Mouse (Mus musculus): ENCODE results near the gene Ric1. TPM values are rescaled to one million over a fixed set of nuclear protein-coding genes. Genes with fewer than 3 reads are reported as not detected.

Ric1 gene
- polyA plus RNA-seq (2015; fragmentation: Nextera tagmentation; extraction: Ambion mirVana): 5.7 and 7.0 TPM in 2 replicates

DNA sequence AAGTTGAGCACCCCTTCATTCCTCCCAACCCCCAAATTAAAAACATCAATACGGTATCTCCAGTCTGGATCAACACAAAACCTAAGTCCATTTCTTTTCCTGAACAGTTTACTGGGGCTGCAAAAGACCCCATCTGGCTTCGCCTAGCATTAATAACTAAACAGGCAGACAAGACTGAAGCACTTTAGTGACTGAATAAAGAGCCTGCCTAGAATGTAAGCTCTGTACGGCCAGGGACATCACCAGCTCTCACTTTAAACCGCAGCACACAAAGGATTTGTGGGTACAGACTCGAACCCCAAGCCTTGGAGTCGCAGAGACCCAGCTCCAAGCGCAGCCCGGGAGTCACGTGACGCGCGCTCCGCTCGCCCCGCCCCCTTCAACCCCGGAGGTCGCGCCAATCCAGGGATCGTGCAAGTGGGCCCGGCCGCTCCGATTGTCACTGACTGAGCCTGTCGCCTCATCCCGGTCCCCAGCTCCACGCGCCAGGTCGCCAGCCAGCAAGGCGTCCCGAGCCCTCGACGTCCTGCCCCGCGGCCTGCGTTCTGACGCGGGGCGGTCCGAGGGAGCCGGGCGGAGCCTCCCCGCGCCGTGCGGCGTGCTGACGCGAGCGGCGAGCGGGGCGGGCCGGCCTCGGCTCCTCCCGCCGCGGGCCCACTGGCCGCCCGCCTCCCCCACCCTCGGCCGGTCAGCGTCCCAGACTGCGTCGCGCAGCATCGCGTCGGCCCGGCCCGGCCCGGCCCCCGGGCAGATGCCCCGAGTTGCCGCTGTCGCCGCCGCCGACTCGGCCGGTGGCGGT, at the start of gene Ric1:
Gene Ric1, plus strand, starts transcription at position 646 of the 799 bp plus-strand sequence.

DNA sequence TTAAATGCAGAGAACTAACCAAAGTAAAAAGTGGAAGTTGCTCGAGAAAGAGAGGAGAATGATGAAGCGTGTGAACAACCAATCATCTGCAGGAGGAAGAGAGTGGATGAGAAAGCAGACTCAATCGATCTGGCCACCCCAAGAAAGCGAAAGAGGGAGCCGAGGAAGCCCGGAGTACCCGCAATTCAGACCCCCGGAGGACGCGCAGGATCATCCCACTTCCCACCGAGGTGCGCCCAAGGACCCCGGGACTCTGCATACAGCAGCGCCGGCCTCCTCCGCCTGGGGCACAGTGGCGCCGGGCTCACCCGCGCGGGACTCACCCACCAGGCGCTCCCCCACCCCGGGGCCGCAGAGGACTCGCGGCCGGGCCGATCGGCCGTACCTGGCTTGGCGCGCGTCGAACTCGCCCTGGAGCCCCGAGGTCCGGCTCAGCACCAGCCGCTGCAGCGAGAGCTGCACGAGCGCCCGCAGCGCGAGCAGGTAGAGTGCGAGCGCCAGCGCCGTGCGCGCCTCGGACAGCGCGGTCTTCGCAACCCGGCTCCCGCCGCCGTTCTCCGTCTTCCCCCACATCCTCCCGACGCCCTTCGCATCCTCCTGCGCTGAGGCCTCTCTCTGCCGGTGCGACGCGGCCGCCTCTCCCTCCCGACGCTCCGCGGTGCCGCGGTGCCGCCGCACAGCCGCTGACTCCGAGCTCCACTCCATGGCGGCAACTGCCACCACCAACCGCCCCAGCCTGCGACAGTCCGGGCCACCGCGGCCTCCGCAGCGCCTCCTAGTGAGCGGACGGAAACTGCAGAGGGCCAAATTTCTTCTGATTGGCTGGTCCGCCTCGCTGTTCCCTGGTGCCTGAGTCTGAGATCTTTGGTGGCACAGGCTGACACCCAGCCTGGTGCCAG, 125.8 kb downstream of the Ric1 start, which contains the start of gene Ermp1:
Gene Ermp1, minus strand, starts transcription at position 765 of the 899 bp plus-strand sequence.

Other genes starting within 250 kb of the Ric1 start
- 0.96 and 1.3 TPM in 2 replicates for gene Insl6, start 196.9 kb upstream of the Ric1 start, polyA plus RNA-seq (2015; fragmentation: Nextera tagmentation; extraction: Ambion mirVana)
- gene Rln1, start 187.6 kb upstream of the Ric1 start, polyA plus RNA-seq (2015; fragmentation: Nextera tagmentation; extraction: Ambion mirVana): not detected in 2 replicates
- gene Plgrkt, start 154.9 kb upstream of the Ric1 start, polyA plus RNA-seq (2015; fragmentation: Nextera tagmentation; extraction: Ambion mirVana): 60.7 and 78.4 TPM in 2 replicates
- gene Cd274, start 154.8 kb upstream of the Ric1 start, polyA plus RNA-seq (2015; fragmentation: Nextera tagmentation; extraction: Ambion mirVana): 0.40 and 0.68 TPM in 2 replicates
- gene Pdcd1lg2, start 111.4 kb upstream of the Ric1 start, polyA plus RNA-seq (2015; fragmentation: Nextera tagmentation; extraction: Ambion mirVana): 0.10 and 0.45 TPM in 2 replicates
- 9.0 and 9.8 TPM in 2 replicates for gene Ermp1, start 126.1 kb downstream of the Ric1 start, polyA plus RNA-seq (2015; fragmentation: Nextera tagmentation; extraction: Ambion mirVana)
- 0.26 TPM in 1 of 2 replicates, not detected in the other for gene Mlana, start 175.5 kb downstream of the Ric1 start, polyA plus RNA-seq (2015; fragmentation: Nextera tagmentation; extraction: Ambion mirVana)

Measured in spleen, postnatal 0 days (tissue).